Mouse (Mus musculus) CH12F3 (cell line): ENCODE measurements around the gene Cyp2e1.
"Not testable (repeated sequence)": the region's sequence is repeated elsewhere in the genome, so short reads cannot be mapped to it uniquely, and the experiment has no call there.

Source experiments
- in situ Hi-C: fragments of 300-500 bp; cut with MboI; formaldehyde crosslinking; loops from 2 replicates; pipeline ENCODE4 v1.14.3; 2020; ENCODE audit warnings: low sequenced_read_pairs

Gene Cyp2e1

DNA sequence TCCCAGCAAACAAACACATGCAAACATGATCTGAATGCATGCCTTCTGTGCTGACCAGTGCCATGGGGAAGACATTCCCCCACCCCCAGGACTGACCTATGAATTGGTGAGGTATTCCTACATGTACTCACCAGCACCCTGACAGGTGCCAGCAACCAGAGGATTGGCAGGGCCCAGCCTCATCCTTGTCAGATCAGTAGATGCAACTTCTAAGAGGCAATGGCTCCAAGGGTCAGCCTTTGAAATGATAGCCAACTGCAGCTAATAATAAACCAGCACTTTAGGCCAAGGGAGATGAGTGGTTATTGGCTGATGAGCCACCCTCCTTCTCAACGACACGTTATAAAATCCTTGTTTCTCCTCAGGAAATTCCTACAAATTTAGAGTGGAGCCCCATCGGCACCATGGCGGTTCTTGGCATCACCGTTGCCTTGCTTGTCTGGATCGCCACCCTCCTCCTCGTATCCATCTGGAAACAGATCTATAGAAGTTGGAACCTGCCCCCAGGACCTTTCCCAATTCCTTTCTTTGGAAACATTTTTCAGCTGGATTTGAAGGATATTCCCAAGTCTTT is at the start of gene Cyp2e1:
Cyp2e1 (plus strand) TSS at position 293 of the 574 bp plus-strand sequence.
- in situ Hi-C loops: no loop called here

DNA sequence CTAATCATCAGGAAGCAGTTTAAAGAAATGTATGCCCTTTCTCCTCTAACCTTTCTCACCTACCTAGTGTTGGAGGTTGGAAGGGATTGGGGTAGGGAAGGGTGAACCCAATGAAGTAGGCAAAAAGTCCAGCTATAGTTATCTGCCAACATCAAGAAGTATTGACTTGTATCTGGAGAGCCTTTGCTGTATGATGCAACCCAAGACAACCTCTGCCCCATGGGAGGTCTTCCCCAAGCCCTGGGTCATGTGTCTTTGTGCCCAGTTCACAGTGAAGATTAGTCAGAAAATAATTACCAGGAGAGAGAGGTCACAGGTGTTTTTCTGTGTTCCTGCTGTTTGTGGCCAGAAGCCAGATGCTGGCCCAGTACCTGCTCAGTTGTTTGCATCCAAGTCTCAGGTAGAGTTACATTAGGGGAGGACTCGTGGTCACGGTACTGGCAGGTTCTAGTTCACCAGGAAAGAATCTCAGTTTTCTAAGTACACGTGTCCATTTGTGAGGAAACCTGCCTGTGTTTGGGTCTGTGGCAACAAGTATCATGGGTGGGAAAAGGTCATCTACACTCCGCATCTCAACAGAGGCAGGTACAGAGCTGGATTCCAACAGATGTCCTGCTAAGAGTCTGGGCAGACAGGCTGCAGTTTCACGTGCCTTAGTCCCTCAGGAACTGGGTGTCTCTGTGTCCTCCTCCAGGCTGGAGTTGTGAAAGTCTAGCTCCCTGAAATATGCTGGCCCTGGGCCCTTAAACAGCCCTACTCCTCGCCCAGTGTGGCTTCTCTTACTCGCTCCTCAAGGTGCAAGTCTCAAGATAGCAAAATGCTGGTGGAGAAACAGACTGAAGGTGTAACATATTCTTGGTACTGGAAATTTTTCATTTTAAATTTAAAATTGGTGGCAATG is 46.1 kb upstream of the Cyp2e1 start:
- in situ Hi-C loops: no loop called here

DNA sequence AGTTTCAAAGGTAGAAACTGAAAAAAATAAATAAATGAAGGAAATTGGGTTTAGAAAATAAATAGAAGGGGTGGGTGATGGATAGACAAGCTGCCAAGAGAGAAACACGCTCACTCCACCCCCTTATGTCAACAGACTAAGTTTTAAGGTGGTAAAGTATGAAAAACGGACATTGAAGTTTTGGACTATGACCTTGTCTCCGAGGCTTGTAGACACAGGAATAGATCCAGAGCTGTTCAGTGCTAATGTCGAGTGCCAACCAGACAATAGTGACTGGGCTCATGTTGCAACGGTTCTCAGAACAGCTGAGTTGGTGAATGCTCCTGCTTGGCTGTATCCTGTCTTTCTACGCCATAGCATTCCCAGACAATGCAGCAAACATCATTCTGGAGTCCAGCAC is 42.4 kb upstream of the Cyp2e1 start:
- in situ Hi-C loops: no loop called here

DNA sequence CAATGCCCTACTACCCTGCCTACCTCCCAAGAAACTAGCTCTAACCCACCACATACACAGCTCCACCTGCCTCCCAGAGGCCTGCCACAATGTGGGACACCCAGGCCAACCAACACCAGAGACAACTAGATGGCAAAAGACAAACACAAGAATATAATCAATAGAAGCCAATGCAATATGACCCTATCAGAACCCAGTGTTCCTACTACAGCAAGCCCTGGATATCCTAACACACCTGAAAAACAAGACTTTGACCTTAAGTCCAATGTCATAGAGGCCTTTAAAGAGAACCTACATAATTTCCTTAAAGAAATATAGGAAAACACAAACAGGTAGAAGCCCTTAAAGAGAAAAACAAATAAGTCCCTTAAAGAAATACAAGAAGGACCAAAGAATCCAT is 38.0 kb upstream of the Cyp2e1 start:
- in situ Hi-C loops: no loop called here

DNA sequence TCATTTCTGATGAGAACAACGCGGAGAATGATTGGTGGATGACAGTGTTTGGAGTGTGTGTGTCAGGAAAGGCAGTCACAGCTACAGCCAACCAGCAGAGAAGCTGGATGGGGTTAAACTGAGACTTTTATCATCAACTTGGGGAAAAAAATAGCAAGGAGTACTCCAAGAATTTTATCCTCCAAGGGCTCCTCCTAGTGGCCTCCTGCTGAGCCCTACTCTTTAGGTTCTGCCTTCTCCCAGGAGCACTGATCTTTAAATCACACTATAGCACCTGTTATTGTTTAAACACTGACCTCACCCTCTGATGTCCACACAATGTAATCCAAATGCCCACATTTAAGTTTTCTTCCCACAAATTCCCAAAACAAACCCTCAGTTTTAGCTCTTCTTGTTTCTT is 30.4 kb upstream of the Cyp2e1 start:
- in situ Hi-C loops: no loop called here

DNA sequence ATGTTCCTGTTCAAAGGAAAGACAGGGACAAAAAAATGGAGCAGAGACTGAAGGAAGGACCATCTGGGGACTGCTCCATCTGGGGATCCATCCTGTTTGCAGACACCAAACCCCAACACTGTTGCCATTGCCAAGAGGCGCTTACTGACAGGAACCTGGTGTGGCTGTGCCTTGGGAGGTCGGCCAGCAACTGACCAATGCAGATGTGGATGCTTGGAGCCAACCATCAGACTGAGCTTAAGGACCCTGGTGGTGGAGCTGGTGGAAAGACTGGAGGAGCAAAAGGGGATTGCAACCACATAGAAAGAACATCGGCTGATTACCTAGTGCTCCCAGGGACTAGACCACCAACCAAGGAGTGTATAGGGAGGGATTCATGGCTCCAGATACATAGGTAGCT is 16.1 kb upstream of the Cyp2e1 start:
- in situ Hi-C loops: no loop called here

DNA sequence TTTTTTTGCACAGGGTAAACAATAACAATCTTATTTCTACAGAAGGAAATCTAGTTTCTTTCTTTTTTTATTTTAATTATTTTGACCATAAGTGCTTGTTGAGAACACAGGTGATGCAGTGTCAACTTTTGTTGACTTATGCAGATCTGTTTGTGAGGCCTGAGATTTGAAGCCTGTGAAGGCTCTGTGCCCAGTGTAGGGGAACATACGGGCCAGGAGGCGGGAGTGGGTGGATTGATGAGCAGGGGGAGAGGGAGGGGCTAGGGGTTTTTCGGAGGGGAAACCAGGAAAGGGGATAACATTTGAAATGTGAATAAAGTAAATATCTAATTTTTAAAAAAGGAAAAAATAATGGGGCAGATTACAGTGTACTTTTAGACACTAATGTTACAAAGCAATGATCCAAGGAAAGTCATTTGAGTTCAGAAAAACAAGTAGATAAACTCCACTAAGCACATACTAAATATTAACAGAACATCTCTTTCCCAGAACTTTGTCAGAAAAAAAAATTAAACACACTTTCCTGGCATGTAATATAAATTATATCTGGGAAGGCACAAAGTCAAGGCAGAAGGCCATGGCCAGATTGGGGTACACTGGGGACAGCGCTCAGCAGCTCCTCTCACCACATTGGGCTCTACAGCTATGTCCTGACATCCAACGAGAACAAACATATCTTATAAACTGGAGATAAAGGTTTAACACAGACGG is 15.3 kb upstream of the Cyp2e1 start:
- in situ Hi-C loops: no loop called here

DNA sequence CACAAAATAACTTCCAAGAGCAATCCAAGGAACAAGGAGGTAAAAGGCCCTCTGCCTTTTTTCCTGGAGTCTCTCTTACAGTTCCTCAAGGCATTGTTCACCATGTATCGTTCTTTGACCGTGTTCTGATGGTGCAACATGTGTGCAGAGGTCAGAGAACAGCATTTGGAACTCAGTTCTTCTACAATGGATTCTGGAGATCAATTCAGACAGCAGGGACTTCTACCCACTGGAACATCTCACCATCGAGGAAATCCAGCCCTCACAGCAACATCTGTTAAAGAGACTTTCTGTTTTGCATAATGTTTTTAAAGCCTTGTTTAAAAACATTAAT is 14.7 kb upstream of the Cyp2e1 start:
- in situ Hi-C loops: no loop called here

DNA sequence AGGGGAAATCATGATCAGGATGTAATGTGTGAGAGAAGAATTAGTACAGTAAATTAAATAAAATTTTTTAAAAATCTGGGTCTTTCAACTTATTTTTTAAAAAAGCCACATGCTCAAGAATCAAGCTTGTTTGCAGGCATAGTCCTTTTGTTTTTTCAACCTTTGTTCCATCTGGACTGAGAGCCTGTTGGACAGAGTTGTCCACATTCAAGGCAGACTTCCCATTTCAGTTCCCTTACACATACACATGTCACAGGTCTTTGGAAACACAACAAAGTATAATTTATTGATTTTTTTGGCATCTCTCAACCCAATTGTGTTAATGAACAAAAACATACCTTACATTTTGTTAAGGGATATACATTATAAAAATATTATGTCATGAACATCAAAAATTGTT is 9.0 kb upstream of the Cyp2e1 start:
- in situ Hi-C loops: no loop called here

DNA sequence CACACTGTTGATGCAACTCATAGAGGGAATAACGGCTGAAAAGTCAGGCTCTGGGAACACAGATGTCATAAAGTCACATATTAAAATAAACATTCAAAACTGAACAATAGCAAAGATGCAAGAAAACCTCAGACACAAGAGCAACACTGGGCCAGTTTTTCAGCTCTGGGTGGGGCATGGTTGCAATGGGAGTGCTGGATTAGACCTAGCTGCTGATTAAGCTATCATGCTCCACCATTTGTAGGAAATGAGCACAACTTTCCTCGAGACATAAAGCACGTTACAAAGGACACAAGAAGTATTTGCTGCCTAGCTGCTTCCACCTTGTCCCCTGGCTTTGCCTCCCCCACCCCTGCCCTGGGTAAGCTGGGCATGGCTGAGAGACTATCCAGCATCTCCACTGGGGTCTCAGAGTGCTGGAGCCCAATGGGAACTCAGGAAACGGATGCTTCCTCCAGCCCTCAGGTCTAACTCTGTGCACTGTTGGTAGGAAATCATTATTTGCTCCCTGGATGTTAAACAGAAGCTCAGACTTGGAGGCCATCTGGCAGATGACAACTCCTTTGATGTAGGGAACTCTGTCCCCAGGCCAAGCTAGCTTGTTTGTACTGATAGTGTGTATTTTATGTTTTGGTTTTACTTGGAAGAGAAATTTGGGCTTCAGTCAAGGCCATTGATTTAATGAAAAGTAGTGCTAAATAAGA is 7.2 kb upstream of the Cyp2e1 start:
- in situ Hi-C loops: no loop called here

DNA sequence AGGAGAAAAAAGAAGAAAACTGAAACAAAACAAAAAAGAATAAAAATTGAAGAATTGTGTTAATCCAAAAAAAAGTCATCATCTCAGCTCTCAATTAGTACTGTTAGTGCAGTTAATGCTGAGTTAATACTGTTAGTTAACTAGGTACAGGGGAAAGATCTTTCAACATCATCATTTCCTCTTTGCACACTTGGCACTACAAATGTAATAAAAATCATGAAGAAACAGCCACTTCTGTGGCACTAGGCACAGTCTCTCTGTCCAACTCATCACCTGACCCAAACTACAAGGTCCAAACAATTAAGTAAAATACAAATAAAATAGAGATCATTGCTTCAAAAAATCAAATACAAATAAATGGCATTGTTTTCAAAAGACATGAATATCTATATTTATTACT is 2.9 kb upstream of the Cyp2e1 start:
- in situ Hi-C loops: no loop called here

DNA sequence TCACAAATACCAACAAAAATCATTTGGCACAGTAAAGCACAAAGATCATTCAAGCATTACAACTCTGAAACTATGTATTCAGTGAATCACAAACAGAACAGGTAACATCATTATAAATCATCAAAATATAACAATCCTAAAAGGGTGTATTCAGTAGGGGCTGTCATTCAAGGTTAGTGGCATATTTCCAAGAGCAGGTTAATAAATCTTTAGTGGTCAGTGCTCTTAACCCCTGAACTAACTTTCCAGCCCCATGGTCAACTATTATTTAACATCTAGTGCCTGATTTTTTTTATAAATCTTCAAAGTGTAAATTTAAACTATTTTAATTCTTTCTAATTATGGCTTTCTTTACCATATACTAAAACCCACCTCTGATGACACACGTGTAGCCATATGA is 1.9 kb downstream of the Cyp2e1 start:
- in situ Hi-C loops: not testable (repeated sequence)

DNA sequence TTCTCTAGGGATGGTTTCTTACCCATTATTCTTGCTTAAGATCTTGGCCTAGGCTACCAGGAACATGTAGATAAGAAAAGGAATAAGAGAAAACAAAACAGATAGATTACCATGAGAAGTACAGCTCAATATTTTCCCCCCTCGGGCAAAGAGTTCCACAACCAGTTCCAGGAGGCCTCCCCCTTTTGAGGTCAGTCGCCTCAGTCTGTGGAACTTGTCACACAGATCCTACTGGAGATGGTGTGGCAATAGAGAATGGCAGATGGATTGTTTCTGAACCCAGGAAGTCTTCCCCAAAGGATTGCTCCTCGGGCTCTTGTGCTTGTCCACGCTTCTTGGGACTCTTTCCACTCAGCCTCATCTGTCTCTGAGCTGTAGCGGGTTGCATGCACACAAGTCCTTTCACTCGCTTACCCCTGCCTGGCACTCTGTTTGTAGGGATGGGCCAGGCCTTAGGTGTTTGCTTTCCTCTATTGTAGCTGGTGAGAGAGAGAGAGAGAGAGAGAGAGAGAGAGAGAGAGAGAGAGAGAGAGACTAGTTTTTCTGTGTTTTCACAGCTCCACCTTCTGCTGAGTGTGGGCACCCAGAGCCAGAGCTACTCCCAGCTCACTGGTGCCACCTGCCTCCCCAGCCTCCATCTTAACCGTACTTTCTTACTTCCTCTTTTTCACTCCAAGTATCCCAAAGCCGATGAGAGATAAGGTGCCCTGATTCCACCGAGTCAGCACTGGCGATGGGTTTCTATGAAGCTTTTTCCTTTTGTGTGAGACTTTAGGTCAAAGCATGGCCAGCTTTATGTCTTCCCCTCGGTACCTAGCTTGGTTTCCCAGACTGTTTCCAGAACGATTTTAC is 2.6 kb downstream of the Cyp2e1 start:
- in situ Hi-C loops: no loop called here

DNA sequence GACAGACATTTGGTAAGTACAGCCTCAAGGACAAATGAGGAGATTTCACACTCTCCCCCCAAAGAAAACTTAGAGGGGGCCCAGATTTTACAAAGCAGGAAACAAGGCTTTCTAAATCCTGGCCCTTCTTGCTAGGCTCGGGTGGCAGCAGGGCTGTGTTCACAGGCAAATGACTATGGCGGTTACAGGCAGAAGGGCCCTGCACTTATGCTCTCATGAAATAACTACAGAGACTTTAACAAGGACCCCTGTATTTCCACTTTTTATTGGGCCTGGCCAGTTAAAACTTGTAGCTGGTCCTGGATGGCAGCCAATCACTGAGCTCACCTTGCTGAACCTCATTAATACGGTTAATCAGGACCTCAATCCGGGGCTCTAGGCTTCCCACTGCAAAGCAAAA is 17.0 kb downstream of the Cyp2e1 start:
- in situ Hi-C loops: no loop called here

DNA sequence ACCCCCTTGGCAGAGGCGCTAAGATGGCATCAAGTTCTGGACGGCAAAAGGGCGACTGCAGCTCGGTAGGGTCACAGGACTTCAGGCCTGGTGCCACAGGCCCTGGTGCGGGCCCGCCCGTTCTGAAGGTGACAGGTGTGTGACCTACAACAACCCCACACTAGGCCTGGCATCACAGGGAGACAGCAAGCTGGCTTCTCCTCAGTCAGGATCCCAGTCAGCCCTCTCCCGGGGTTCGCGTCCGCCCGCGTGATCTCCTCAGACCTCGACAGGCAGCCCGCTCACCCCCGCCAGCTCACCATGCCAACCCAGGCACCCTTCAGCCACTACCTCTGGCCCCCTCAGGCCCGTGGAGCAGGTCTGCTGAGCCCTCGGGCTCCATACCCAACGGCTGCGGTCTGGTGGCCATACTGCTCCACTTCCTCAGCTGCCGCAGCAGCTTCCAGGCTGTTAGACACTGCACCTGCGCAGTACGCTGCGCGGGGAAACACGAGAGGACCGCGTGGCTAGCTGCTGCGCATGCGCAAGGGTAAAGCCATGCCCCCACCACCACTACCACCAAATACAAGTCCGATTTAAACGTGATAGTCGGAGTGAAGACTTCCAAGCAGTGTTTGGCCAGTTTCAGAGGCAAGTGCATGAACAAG is 24.0 kb downstream of the Cyp2e1 start, which contains the start of gene Syce1:
Syce1 (minus strand) TSS at position 447 of the 647 bp plus-strand sequence.
- in situ Hi-C loops: no loop called here

DNA sequence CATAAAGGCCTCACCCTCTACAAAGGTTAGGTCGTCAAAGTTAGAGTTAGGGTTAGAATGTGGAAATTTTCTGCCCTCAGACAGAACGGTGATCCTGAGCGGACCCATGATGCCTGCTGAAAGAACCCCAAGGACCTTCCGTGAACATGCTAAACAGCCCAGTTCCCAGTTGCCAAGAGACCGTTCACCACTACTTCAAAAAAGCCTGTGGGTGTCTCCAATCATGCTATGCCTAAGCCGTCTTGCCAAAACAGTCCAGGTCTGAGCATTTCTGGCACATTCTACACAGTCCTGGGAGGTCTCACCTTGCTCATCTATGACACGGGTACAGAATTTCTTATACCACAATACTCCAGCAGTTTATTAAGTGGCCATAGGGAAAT is 24.5 kb downstream of the Cyp2e1 start:
- in situ Hi-C loops: no loop called here

DNA sequence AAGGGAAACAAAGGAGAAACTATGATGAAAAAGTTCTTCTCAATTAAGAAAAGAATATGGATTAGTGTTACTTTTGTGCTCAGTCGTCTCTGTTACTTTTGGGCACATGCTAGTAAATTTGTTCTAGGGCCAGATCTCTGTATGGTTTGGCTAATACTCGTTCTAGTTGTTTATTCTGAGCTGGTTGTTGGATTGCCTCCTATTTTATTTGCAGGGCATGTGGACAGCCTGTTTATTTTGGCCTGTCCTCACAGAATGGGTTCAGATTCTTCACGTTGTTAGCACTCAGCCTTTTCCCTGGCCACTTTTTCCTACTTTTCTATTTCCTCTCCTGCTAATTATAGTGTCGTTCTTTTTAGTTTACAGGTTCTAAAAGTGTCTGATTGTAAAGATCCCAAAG is 30.0 kb downstream of the Cyp2e1 start:
- in situ Hi-C loops: no loop called here

DNA sequence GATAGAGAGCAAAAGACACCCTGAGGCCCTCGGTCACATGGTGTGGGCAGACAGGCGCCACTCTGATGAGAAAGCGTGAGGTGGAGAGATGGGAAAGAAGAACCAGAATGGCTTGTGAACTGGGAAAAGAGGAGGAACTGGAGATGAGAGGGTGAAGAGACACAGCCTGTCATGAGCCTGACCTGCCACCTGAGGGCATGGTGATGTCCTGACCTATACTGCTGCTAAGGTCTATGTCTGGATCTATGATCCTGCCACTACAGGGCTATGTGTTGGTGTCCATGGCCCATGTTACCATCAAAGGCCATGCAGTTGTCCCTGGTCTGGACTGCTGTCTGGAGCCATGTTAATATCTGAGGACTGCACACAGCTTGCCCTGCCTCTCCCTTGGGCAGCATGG is 34.1 kb downstream of the Cyp2e1 start:
- in situ Hi-C loops: no loop called here

DNA sequence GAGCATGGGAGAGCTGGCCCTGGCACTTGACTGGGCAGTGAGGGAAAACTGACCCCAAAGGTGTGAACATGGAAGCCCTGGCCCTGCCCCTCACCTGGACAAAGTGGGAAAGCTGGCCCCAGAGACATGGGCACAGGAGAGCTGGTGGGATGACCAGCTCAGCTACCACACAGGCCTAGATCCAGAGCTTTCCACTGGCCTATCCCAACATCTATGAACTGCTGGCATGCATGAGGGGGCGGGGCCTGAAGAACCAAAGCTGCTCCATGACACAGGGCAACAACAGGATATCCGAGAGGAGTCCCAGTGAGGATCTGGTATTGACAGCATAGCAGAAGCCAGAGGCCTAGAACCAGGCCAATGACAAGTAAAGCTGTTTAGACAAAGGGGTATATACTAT is 34.7 kb downstream of the Cyp2e1 start:
- in situ Hi-C loops: no loop called here

DNA sequence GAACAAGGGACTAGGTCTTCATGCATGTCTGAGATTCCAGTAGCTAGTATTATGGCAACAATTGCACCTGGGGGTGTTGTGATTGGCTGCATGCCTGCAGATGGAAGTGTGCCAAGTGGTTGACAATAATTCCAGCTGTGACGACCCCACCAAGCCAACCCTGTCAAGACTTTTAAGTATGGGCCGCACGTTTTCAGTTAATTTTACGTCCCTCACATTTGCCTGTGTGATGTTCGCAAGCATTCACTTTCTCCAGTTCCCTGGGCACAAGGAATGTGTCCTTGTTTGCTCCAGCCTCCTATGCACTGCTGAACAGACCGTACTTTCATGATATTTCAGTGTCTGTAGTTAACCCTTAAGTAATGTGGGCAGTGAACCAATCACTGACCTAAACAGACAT is 39.1 kb downstream of the Cyp2e1 start:
- in situ Hi-C loops: no loop called here
